Mouse (Mus musculus): ENCODE measurements around the gene Fgfr1op2.
A peak's percentile ranks its signal among the peaks of the same experiment; 100 is the strongest.

DNA sequence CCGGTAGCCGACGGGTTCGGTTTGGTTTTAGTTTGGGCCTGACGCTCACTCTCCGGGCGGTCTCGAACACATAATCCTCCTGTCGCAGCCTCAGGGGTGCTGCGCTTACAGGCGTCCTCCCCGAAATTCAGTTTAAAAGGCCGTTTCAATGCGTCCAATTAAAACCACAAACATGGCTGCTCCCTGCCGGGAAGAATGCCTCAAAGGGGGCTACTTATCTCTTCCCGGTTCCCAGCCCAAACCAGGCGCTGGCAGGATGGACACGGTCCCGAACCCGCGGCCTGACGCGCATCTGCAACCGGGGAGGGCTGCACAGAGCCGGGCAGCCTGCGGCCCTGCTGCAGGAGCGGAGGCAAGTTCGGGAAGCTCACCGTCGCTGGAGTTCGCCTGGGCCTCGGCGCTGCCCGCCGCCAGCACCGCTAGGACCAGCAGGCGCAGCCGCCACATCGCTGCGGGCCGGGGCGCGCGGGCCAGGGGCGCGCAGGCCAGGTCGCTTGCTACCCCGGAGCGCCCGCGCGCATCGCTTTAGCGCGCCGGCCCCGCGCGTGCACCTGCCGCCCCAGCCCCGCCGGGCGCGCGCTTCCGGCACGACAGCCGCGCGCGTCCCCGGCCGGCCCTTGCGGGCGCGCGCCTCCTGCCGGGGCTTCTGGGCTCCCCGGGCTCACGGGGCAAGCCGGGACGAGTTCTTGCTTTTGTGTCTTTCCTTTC, 57.2 kb downstream of the Fgfr1op2 start:
- no peak for TF ChIP-seq JUN (IDR thresholded peaks at IDR 0.05; ENCODE audit: insufficient read depth, low read depth, low read length)
- TF ChIP-seq CTCF (conservative IDR thresholded peaks at IDR 0.05 in 1 of 2, IDR thresholded peaks at IDR 0.05 in 1 of 2; ENCODE audit: low read depth in 2 of 2, low read length in 2 of 2): no peak
- peak; percentile 42; the same call in 1 of the 2 replicates for TF ChIP-seq POLR2A (IDR thresholded peaks at IDR 0.05; ENCODE audit: low read depth, low read length)
- TF ChIP-seq MAFK (IDR thresholded peaks at IDR 0.05; ENCODE audit: insufficient replicate concordance, low read length): no peak
- TF ChIP-seq KAT2A (IDR thresholded peaks at IDR 0.05; ENCODE audit: insufficient replicate concordance, low read length): no peak
- no peak for TF ChIP-seq ETS1 (conservative IDR thresholded peaks at IDR 0.05; ENCODE audit: low read depth, low read length)
- TF ChIP-seq HCFC1 (IDR thresholded peaks at IDR 0.05; ENCODE audit: low read depth, low read length): no peak

Data from CH12.LX (cell line).